Mouse (Mus musculus): ENCODE results near the gene Erc2.

Gene Erc2

DNA sequence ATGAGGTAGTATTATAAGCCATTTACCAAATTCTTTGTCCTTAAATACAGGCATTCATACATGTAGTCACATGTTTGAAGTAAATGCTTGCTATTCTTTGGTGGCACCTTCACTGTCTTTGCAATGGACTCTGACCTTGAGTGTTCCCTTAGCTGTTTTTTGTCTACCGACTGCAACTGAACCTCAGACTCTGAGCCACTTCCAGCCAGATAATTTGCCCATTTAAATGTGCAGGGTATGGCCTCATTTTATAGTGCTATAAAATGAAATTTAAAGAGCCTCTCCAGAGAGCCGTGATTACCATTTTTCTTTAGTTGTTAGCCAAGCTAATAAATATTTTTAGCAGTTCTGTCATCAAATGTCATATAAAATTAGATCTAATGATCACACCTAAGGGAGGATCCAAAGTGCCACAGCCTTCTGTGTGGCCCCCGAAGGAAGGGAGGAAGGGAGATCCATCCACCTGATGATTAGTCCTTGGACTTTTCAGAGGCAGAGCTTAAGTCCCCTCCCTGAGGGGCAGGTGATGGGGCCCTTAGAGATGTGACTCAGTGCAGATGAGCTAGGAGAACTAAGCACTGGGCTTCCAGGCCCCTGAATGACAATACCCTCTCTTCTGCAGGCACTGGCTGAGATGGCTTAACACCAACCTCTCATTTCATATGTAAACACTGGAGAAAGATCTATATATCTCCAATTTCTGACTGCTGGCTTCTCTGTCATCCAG lies 439.6 kb downstream of the Erc2 start:
- DNase-seq (ENCODE audit: low read depth, low spot score), result no peak

DNA sequence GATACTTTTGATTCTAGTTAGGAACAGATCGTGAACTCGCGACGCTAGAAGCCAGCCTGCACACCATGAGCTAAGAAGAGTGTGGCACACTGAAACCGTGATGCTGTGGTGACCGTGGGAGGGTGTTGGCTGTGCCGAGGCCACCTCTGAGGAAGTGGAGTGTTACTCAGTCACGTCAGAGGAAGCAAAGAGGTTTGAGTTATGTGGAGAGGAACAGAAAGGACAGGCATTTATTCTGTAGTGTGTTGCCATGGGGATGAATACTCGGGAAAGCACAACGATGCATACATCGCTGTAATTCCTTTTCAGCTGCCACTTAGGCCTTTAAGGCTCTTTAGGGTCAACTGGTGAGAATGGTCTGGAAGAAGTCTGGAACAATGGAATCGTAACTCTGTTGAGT lies 445.8 kb downstream of the Erc2 start:
- no peak for DNase-seq (ENCODE audit: low read depth, low spot score)

DNA sequence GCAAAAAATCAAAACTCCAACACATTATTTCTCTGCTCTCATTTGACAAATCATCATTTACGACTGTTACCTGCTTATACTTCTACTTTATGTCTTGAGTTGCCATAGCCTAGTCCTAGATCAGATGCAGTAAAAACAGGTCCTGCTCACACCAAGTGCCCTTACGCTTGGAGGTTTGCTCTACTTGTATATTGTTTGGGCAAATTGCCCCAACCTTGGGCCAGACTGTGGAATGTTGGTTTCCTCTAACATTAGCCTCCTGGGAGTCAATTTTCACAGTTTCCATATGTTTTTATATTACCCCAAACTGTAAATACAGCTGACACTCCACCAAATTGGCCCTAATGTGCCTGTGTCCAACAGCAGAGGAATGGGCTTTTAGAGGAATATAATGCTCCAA lies 447.6 kb downstream of the Erc2 start:
- DNase-seq (ENCODE audit: low read depth, low spot score), result no peak

DNA sequence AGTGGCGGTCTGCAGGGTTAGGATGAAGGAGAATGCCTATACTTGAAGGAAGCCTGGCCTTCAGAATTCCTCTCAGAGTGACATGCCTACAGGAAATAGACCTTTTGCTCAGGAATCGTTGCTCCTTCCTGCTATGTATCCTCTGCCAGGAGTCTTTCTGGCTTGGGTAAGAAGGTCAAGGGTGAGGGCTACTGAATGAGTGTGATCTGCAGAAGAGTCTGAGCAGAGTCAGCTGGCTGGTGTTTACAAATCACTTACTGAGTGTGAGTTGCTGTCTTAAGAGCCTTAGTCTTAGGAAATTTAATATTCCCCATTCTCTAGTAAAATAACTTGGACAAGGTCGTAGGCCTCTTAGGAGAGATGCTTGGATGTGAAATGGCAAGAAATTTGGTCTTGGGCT lies 450.3 kb downstream of the Erc2 start:
- DNase-seq (ENCODE audit: low read depth, low spot score), result no peak

DNA sequence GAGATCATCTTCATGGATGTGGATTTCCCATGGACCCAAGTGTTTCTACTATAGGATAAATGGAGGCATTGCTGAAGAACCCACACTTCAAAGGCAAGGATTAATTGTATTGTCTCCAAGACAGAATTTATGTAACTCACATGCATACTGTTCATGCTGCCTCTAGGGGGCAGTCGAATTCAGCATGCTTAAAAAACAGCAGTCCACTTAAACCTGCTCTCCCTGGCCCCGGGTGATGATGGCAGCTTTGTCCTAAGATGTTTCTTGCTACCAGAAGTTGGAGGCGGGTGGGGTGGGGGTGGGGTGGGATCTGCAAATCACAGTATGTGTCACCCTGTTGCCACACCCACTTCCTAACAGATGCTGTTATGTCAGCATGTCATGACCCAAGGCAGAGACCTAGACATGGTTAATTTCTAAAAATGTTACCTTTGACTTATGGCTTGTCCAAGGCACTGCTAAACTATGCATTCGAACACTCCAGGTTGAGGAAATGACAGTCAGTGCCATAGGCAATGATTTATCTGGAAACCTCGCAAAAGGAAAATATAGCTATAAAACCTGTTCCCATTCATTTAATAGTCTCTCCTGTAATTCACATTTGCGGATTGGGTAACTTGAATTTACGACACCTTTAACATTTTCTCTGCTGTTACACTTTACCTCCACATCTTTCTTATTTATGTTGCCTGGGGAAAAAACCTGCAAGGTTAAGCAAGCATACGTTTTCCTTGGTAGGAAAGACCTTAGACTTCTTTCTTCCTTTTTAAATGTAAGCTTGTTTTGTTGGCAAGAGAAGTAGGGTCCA lies 467.6 kb downstream of the Erc2 start:
- peak; percentile 57 for DNase-seq (ENCODE audit: low read depth, low spot score)

DNA sequence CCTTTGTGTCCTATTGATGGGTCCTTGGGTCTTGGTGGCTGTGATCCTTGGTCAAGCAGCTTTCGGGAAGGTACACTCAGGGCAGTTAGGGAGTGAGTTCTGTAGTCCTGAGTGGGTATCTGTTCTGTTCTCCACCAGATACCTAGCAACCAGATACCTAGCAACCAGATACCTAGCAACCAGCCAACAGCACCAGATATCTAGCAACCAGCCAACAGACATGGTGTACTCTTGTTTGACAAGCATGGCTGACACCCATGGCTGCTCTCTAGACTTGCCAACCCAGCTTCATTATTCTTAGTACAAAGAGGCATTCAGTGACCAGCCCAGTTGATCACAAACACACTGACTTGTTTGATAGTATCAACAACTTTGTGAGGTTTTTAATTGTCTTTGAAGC lies 469.1 kb downstream of the Erc2 start:
- no peak for DNase-seq (ENCODE audit: low read depth, low spot score)

DNA sequence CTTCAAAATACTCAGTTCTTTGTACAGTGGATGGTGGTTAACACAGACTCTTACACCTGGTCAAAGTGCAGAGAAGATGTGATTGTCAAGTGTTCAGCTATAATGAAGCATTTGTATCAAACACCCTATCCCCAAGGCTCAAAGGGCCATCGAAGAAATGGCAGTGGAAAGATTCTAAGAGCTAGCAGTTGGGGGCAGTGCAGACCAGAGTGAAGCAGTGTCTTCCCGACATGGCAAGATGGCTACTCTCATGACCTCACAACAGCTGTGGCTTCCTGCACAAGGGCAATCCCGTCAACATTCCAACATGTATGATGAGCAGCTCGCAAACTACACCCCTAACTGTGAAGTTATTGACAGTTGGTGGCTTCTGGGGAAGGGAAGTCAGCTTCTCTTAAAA lies 471.0 kb downstream of the Erc2 start:
- DNase-seq (ENCODE audit: low read depth, low spot score), result peak; percentile 3

DNA sequence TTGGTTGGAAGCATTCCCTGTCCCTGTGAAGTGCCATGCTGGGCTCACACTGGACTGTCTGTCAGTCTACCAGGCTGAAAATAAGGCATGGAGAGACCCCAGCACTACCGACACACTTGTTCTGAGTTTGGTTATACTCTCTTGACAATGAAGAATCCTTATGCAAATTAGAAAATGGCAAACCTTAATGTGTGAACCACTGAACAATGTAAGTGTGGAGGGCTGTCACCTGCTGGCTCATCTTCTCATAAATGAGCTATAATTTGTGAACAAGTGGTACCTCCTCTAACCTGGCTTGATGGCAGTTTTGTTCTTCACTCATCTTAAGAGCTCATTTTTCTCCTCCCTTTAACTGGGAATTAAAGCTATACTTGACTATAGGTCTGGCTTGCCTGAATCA lies 471.7 kb downstream of the Erc2 start:
- no peak for DNase-seq (ENCODE audit: low read depth, low spot score)

DNA sequence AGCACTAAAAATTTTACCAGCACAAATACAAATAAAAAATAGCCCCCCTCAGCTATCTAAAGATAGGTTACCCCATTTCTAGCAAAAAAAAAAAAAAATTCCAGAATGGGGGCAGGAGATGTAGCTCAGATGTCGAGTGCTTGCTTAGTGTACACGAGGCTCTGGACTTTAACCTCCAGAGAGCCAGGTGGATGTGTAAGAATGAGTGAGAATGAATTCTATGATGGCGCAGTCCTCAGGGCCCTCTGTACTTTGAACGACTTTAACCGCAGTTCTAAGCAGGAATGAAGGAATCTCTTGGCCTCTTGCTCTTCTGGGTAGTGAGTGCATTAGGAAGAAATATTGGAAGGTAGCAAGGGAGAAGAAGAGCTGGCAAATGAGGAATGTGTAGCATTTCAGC lies 476.9 kb downstream of the Erc2 start:
- DNase-seq (ENCODE audit: low read depth, low spot score), result no peak

DNA sequence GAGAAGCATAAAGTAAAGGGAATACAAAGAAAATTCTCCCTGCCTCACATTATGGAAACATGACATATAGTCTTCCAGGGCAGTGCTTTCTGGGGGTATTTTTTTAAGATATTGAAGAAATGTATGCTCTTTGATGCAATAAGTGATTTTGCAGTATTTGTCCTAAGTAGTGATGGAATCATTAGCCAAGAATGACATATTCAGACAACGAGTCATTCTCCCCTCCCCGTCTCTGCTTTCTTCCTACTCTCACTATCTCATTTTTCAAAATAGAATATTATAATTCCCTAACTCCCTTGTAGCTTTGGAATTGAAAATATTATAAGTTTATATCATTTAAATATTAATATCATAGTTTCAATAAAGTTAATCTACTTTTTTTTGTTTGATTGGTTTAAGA lies 490.9 kb downstream of the Erc2 start:
- no peak for DNase-seq (ENCODE audit: low read depth, low spot score)

DNA sequence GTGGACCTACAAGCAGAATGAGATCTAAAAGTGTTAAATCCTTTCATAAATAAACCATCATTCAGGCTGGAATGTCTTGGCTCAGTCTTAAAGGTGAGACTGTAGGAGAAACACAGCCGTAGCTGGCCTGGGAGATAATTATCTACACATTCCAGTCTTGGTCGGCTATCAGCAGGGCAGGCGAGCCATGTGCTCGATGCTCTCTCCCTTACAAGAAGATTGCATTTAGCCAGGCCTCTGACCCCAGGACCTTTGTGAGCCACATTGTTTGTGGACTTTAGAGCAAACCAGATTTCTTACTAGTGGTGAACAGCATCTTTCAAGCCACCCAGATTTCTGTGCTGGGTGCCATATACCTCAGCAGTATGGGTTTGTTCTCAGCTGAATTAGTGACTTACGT lies 498.6 kb downstream of the Erc2 start:
- DNase-seq (ENCODE audit: low read depth, low spot score), result no peak

DNA sequence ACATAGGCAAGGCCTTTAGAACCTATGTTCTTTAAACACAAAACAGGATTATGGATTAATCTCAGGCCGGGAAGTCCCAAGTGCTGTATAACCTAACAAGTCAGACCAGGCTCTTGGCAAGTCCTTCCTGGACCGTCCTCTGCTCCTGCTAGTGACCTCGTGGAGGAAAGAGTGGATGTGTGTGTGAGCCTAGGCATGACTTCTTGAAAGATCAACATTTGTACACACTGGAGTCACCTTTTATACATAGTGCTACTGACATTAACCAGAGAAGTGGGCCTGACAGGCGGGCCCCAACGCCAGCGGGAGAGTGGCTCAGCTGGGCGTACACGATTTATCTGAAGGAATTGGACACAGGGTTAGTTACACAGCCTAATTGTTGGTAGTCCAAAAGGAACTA lies 504.6 kb downstream of the Erc2 start:
- no peak for DNase-seq (ENCODE audit: low read depth, low spot score)

DNA sequence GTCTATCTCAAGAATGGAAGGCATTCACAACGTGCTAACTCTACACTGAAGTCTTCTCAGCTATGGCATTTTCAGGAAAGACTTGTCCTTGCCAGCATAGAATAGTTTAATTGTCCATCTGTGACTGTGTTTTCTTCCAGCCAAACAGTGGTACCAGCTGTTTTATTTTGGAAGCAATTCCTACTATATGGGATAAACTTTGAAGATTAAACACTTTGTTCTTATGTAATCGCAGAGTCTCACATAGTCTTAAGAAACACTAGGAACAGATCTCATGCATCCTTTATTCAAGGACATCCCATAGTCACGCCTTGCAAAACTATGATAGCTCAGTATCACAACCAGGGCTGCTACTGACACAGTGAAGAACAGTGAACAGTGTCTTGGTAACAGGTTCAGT lies 506.8 kb downstream of the Erc2 start:
- no peak for DNase-seq (ENCODE audit: low read depth, low spot score)

DNA sequence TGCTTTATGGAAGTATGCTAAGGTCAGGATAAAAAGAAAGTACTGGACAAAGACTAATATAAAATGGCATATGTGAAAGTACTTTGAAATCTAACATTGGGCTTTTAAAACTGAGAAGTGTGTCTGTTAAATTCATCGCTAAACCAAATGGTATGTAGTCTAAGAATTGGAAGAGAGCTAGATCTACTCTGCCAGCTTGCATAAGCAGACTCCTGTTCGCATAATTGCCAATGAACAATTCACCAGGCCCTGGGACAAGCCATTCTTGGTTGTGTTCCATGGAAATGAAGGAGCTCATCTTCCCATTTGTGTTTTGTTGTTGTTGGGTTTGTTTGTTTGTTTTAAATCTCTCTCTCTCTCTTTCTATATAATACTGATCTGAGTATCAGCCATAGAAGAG lies 521.8 kb downstream of the Erc2 start:
- DNase-seq (ENCODE audit: low read depth, low spot score), result no peak

DNA sequence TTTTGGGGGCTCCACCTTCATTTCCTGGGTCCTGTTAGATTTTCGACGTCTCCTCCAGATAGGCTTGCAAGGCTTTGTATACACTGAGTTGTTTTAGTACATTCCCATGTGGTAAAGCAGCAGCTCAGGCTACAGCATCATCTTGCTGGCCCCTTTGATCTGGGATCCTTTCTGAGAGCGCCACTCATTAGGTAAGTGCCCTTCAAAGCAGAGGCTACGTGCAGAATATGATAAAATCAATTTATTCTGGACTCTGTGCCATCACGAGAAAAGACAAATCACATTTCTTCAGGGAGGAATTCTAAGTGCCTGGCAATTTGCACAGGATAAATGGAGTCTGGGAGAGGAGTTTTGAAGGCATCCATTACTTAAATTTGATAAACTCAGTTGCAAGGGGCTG lies 525.0 kb downstream of the Erc2 start:
- DNase-seq (ENCODE audit: low read depth, low spot score), result no peak

DNA sequence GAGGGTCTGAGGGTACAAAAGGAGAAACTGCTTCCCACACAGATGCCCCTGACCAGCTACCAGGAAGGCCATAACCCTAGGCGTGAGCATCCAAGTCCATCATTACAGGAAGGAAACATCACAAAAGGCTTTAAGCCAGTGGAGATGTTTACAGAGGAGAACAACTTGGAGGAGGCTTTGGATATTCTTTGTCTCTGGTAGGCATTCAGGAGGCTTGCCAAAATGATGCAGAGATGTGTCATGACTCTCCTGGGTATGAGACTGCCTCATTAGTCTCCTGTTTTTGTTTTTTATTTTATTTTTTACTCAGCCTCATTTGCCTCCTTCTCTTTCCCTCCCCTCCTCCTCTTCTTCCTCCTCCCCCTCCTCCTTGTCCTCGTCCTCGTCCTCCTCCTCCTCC lies 528.7 kb downstream of the Erc2 start:
- no peak for DNase-seq (ENCODE audit: low read depth, low spot score)

DNA sequence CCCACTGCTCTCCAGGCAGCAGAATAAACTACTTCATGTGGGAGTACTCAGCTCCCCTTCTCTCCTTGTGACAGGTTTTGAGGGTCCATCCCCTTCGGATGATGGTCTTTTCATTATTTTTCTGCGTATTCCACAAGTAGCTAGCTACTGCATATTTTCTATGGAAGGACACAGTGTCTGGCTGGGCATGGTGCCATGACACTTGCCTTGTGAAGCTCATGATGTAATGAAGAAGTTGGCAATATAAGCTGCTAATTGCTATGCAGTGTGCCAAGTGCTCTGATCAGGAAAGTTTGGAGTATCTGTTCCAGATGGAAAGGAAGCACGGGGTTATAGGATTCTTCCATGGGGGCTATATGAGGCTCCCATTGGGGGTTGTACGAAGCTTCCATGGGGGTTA lies 533.5 kb downstream of the Erc2 start:
- no peak for DNase-seq (ENCODE audit: low read depth, low spot score)

DNA sequence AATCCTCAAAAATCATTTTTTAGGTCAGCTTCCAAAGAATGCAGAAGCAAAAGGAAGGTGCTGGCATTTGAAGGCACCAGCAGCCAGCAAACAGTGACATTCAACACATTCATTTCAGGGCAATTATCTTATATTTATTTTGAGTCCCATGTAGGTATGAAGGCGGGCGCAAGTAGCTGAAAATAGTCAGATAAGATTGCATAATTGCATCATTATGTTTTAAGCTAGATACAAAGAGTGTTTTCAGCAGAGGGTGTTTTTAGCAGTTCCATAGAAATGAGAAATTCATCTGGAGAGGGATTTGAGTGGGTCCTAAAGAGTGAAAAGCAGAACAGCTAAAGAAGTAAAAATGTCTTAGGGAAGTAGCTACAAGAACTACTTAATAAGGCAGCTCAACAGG lies 538.6 kb downstream of the Erc2 start:
- DNase-seq (ENCODE audit: low read depth, low spot score), result no peak

DNA sequence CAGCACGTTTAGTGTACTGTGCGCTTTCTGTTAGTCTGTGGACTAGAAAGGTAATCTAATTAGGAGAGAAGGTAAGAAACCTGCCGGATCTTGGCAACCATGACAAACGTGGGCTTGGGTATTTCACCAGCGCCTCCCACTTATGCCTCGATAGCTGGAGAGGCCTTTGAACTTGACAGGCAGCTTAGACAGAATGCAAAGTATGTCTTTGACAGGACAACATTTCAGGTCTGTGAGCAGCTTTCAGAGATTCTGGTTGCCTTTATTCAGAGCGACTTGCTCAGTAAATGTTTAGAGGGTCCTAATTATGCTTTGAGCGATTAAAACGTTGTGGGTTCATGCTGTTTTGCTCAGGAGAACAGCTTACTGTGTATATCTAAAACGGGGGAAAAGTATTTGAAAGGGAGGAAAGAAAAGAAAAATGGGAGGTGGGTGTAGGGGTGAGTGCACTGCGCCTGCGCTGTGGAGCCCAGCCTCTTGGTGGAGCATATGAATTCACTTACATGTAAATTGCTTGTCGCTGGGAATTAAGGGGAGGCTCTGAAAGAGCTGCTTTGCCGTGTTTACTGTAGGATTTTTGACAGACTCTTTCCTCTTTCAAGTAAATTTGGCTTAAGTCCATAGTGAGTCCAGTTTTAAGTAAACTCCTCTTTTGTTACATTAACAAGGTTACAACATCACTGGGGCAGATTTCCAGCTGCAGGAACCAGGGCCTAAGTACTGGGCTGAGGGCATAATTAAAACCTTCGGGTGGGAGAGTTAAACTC lies 542.6 kb downstream of the Erc2 start:
- no peak for DNase-seq (ENCODE audit: low read depth, low spot score)

DNA sequence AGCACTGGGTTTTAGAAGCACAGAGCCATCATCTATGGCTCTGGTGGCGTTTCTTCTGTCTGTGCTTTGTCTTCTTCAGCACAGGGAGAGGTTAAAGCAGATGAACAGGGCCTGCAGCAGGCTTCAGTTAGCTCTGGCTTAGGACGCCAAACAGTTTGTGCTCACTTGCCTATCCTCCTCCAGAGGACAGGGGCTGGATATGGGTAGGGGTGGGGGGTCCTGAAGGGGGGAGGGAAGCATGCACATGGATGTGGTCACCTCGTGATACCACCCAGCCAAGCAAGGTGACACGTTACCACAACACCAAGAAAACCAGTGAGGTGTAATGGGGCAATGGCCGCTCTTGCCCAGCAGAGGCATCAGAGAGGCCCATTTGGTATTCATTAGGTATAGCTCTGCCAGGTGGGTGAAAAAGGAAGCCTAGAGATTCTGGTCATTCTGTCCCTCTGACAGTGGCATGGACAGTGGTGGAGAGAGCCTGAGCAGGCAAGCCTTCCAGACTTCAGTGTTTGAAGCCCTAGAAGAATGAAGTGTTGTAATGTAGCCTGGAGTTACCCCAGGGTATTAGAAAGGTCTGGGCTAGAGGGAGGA lies 543.5 kb downstream of the Erc2 start:
- peak; percentile 5 for DNase-seq (ENCODE audit: low read depth, low spot score)

DNA sequence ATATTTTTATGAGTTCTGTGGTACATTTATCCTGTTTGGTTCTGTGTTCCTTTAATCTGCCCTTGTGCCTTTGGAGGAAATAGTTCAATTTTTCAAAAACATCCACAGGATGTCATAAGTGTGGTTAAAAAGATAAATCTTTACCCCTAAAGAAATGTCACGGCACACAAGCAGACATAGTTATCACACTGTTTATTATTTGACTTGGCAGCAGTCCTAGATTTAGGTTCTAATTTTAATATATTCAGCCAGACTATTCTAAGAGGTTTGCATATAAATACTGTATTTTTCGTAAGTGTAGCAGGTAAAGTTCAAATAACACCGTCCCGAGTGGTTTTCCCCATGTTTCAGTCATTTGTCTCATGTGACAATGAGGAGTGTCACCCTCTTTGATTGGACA lies 548.5 kb downstream of the Erc2 start:
- no peak for DNase-seq (ENCODE audit: low read depth, low spot score)

DNA sequence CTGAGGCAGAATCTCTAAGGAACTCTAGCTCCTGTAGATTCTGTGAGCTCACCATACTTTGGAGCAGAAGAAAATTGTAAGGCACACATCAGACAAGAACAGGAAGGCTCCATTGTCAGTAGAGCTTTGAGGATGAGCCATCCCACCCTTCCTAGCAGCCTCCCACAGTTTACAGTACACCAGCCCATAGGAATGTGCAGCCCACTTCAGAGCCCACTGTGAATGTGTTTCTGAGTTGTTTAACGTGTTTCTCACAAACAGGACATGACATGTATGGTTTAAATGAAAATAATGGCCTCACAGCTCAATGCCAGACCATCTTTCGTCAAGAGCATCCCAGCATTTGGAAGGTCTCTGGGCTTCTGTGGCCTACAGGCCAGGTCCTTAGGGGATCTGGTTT lies 549.1 kb downstream of the Erc2 start:
- no peak for DNase-seq (ENCODE audit: low read depth, low spot score)

Data from R1 (cell line).